Mouse (Mus musculus) thymus, postnatal 10 days (tissue): ENCODE data around the gene Caln1.

Source experiments
- DNase-seq, 2 experiments: peaks; one replicate each; pipeline ENCODE4 v3.0.0; 2021; ENCODE audit warnings: low spot score in 2 of 2

Caln1 gene

DNA sequence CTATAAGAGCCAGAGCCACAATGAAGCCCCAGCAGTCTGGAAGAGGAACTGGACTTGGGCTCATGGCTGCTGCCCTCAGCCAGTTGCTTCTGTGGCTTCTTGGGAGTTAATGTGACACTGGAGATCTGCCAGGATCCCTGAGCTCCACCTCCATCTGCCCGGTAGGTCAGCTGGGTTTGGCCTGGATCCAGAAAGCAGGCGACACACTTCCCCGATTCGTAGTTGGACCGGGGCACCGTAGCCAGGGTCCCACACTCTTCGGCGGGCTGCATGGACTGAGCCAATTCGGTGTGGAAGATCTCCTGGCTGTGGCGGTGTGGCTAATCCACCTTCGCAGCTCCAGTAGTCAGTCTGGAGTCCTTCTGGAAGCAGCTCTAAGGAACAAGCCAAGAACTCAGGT, at the start of gene Caln1:
Gene Caln1 (plus strand): TSS at position 219 of the 400 bp plus-strand sequence.
- DNase-seq = no peak

DNA sequence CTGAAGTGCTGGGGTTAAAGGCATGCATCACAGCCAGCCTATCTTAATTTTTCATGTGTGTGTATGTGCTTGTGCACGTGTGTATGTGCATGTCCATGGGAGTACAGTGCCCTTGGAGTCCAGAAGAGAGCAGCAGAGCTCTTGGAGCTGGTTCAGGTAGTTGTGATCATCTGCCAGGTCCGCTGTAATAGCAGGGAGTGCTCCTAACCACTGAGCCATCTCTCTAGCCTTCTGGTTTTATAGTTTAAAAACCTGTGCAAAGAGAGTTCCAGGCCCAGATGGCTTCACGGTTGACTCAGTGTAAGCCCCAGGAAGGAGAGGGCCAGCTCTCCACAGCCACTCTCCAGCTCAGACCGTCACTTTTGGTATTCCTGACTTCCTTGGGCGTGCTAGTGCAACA, 49.5 kb upstream of the Caln1 start:
- DNase-seq = no peak

DNA sequence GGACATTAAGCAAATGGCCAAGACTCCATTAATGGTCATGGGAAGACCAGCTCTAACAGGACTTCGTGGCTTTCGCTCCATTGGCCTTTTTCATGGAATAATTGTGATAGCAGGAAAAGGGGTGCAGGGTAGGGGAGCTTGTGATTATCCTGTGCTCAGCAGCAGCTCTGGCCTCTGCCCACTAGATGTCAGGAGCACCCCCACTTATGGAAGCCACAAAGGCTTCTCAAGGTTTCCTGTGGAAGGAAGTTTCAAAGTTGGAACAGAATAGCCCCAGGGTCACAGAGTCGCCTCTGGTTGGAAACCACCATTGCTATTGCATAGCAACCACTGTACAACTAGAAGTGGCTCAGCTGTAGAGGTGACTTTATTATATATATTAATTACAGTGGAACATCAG, 48.8 kb upstream of the Caln1 start:
- no peak for DNase-seq

DNA sequence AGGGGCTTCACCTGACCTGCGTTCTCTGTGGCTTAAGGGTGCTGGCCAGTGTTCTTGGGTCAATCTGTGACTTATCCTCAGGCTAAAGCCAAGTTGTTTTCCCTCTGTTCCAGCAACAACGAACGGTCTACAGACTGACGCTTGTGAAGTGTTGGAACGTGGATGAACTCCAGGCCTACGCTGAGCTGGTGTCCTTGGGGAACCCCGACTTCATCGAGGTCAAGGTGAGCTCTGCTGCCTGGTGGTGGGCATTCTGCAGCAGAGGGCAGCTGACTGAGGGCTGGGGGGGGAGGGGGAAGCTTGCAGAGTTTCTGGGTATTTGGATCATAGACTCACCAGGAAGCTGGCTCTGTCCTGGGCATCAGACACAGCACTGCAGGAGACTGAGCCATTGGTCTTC, 43.8 kb upstream of the Caln1 start:
- no peak for DNase-seq

DNA sequence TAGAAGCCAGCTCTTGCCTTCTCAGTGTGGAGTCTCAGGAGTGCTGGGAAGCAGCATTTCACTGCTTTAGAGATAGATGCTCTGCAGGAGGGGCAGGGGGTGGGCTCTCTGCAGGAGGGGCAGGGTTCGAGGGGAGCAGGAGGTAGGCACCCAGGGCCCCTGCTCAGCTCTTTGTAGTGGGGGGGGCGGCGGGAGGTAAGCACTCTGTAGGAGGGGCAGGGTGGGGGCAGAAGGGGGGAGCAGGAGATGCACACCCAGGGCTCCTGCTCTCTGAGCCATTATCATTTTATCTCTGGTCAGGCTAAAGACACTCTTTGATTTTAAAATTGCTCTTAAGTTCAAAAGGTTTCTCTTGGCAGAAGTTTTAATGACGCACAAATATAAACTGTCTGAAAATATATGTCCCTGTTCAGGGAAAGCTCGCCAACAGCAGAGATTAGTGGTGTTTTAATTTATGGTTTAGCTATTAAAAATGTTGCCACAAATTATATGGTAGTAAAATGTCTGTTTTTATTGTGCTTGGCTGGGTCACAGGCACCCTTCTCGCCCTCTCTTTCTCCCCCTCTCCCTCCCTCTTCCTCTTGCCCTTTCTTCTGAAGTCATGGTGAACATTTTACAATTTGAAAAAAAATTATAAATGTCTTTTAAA, 41.5 kb upstream of the Caln1 start:
- DNase-seq = no peak

DNA sequence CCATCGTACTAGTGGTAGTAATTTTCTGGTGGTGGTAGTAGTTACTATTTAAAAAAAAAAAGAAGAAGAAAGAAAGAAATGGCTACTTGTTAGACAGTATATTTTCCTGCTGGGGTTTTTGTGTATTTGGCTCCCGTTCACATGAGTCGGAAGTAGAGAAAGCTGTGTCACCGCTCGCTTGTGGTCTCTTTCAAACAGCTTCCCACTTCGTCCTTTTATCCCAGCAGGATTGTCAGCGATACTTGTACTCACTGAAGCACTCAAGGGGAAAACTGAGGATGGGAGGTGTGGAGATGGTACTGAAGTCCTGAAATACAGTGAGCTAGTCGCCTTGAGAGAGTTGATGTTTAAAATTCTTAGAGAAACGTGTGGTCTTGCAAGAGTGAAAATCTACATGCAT, 40.9 kb upstream of the Caln1 start:
- DNase-seq = no peak

DNA sequence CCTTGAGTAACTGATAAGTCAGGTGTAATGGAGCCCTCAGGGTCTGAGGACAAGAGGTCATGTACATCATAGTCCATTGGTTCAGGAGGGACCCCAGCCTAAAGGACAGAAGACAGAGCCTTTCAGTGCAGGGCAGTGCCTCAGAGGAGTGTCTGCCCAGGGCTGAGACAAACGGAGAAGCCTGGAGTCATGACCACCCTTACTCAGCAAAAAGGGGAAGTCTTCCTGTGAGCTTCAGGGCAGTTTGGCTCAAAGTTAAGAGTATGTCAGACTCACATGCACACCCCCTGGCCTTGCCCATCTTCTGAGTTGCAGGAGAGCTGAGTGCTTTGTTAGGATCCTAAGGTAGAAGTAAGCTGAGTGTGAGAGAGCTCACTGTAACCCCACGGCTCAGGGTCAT, 39.4 kb upstream of the Caln1 start:
- DNase-seq = no peak

DNA sequence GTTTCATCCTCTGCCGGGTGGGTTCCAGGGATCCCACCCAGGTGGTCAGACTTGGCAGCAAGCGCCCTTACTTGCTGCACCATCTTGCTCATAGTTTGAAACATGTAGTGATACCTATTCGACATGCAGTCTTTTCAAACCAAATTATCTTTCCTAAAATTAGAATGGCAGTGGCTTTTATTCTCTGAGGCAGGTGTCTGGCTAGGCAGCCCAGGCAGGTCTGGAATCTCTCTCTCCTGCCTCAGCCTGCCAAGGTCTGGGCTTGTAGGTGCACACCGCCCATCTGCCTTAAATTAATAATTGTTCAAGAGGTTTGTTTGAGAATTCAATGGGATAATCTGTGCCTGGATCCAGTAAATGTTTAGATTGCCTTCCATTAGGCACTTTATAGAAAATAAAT, 38.5 kb upstream of the Caln1 start:
- DNase-seq = no peak

DNA sequence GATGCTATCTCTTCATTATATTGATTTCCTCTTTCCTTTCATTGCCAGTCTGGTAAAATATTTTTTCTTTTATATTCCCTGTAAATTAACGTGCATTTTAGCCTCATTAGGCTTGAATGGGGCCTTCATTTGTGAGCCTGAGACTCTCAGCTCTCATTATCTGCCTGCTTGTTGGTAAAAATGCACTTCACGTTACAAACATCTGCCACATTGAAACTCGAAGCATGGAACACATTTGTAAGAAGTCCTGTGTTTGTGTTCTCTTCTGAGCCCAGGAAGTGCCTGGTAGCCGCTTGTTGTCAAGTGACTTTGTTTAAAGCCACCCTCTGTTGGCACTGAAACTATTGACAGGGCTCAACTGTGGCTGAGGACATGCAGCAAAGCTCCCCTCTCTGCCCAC, 38.0 kb upstream of the Caln1 start:
- DNase-seq = no peak

DNA sequence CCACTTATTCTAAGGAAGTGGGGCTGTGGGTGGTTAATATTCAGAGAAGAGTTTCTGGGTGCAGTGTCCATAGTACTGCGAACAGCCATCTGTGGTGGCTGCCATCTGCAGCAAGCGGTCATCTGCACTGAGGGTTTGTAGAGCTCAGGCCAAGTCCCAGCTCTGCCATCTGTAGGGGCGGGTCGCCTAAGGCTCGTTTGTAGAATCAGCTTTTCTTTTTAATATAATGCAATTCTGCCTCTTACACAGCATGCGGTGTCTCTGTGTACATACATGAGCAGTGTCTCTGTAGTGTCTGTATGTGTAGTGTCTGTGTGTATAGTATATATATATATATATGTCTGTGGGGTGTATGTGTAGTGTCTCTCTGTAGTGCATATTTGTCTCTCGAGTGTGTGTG, 35.7 kb upstream of the Caln1 start:
- DNase-seq = no peak

DNA sequence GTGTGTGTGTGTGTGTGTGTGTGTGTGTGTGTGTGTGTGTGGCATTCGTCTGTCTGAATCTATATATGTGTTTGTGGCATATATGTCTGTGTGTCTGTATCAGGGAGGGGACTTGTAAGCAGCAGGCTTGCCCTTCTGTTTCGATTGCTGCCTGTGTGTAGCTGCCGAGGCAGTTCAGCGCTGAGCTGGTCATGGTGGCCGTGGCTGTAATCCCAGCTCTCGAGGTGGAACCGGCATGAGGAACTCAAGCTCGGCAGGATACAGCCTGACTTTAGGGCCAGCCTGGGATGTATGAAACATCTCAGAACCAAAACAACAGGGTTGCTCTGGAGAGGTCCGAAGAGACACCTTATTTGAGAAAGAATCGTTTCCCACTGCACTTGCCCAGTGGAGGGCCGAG, 35.3 kb upstream of the Caln1 start:
- no peak for DNase-seq

DNA sequence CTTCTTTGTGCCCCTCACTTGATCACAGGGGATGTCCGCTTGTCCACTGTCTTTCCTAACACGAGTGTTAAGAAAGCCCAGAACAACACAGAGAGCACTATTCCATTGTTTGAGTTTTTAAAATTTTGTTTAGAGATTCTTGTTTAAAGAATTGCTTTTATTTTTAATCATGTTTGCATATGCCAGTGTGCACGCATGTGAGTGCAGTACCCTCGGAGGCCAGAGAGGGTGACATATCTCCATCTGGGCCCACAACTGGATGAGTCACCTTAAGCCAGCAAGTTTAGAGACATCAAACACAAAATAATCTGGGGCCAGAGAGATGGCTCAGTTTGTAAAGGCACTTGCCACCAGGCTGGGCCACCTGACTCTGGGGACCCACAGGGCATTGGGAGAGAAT, 33.8 kb upstream of the Caln1 start:
- DNase-seq = no peak

DNA sequence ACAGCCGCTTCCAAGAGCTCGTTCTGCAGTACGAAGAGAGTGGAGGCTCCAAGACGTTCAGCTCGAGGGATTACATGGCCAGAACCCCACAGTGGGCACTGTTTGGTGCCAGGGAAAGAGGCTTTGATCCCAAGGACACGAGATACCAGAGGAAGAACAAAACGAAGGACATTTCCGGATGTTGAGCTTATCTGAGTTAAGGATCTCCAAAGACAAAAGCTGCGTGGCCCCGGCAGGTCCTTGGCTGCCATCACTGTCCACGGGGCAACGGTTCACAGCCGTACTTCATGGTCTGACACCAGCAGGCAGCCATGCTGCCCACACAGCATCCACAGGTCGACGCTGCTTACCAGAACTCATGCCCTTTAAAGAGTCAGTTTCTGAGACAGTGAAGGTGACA, 28.6 kb upstream of the Caln1 start:
- DNase-seq = no peak

DNA sequence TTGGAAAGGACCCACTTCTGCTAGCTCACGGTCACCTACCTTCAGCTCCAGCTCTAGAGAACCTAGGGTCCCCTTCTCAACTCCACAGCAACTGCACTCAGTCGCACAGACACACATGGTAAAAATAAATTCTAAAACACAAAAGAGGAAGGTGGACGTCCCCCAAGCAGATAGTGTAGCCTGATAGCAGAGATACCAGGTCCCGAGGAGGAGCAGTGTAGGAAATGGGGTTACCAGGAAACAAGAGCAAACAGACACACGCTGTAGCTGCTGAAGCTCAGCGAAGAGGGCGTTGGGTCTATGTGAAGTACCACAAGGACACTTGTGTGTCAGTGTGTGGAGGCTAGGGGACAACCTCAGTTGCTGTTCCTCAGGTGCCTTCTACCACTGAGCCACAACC, 24.3 kb upstream of the Caln1 start:
- no peak for DNase-seq

DNA sequence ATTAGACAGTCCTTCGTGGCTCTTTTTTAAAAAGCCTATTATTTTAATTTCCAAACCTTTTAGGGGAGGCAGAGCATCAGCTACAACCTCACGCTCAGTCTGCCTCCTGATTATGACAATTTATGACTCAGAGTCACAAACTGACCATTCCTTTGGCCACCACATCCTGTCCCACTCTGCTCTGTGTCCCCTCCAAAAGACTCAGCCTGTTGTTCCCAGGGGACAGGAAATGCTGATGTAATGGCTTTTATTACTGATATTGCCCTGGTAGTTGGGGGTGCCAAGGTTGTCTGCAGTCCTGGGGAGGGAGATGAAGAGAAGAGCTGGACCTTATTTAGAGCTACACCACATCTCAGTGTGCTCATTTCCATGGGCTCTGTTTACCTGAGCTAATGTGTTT, 23.4 kb upstream of the Caln1 start:
- DNase-seq = no peak

DNA sequence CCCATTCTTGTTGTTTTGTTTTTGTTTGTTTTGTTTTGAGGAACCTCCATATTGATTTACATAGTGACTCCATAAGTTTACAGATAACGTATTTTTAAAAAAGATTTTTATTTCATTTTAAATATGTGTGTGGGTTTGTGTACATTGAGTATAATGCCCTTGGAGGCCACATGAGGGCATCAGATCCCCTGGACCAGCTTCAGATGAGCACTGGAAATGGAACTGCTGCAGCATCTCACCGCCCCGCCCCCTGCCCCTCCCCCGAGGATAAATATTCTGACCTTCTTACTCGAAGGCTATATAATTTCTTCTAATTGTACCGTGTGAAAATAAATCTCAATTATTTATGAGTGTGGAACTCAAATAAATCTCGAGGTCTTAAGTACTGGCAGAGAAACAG, 14.0 kb upstream of the Caln1 start:
- no peak for DNase-seq

DNA sequence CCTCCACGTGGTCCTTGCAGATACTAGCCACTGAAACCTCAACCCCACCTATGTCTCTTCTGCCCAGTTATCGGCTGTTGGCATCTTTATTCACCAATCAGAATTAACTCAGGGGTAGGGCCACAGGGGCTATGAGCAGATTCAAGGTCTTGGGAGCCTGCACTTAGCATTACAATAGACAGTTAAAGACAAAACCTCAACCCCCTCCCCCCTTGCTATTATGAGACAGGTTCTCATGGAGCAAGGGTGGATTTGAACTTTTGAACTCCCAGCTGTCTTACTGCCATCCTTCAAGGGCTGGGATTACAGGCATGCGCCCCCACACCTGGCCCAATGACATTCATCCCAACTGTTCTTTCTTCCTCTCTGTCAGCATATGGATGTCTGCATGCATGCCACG, 6.1 kb upstream of the Caln1 start:
- DNase-seq = no peak

DNA sequence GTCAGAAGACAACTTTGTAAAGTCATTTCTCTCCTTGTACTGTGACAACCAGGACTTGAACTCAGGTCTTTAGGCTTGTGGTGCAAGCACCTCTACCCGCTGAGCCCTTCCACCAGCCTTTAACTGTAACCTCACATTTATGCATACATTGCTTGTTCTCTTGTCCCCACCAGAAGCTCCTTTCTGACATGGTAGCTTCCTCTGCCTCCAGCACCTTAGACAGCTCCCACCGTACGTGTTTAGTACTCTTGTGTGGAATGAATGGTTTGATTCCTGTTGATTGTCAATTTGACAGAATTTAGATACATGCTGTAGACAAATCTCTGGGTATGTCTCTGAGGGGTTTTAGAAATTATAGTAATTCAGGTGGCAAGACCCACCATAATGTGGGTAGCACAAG, 5.5 kb upstream of the Caln1 start:
- DNase-seq = no peak

DNA sequence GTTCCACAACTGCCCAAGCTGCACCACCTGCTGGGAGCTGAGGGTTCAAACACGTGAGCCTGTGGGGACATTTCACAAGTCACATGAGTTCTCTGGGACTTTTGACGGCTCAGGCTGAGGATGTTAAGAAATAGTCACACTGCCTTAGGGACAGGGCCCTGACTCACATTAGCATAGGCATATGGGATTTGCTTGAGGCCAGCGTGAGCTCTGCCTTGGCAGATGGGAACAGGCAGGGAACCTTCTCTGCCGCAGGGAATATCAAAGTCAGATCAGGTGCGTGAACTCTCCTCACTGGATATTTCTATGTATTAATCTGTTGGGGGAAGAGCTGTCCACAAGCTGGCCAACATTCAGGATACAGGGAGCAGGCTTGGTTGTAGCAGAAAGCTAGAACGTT, 1.0 kb upstream of the Caln1 start:
- DNase-seq = no peak

DNA sequence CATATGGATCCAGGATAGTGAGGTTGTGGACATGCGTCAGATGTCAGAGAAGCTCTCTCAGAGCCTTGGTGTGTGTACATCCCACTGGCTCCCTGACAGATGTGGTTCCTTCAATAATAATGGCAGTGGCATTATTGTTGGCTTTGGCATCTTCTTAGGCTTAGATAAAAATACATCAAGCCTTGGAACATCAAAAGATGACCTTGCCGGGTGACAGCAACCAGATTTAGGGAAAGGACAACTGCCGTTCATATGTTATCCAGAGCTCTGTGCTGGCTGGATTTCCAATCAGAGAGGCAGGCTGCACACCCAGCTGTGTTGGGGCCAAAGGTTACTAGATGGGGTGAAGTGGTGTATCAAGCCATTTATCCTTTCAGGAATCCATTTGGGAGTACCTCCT, 6.2 kb downstream of the Caln1 start:
- DNase-seq = no peak

DNA sequence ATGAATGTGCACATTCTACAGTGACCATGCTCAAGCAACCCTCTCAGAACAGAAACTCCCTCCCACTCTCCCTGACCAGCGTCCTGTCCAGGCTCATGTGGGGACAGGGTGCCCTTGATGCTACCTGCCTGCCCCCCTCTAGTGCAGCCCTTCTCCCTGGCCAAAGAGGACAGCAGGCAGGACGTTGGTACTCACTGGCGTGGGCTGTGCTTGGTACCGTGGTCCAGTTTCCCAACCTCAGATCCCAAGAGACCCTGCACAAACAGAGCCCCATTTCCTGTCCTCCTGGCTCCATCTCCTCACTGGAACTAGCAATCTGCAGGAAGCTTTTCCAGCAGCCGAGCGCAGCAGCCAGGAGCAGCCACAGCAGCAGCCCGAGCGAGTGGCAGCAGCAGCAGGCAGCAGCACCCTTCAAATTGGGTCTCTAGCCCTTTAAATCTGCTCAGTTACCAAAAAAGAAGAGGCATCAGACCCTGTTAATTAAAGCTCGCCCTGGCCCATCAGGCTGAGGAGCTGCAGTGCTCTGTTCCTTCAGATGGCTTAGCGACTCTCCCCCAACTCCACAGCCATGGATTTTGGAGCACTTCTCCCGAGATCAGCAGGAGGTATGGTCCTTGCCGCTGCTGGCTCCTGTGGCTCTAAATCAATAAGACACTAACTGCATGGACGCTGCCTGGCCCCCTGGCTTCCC, 15.1 kb downstream of the Caln1 start, which contains the start of gene A330070K13Rik:
Gene A330070K13Rik (minus strand): TSS at position 410 of the 691 bp plus-strand sequence.
- no peak for DNase-seq

DNA sequence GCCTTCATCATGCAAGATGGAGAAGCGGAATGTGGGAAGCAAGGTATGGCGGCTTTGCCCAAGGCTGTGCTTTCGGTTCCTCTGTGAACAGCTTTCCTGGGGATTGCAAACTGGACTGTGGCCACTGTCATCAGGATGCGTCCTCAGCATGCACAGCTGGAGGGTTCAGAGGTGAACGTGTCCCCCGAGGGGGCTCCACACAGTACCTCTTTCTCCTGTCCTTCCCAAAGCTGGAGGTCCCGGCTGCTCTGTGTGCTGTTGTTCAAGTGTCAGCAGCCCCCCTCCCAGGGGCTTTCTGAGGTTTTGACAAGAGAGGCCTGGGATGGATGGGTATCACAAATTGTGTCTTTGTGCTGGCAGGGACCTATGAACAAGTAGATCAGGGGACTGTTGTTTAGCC, 17.2 kb downstream of the Caln1 start:
- no peak for DNase-seq

DNA sequence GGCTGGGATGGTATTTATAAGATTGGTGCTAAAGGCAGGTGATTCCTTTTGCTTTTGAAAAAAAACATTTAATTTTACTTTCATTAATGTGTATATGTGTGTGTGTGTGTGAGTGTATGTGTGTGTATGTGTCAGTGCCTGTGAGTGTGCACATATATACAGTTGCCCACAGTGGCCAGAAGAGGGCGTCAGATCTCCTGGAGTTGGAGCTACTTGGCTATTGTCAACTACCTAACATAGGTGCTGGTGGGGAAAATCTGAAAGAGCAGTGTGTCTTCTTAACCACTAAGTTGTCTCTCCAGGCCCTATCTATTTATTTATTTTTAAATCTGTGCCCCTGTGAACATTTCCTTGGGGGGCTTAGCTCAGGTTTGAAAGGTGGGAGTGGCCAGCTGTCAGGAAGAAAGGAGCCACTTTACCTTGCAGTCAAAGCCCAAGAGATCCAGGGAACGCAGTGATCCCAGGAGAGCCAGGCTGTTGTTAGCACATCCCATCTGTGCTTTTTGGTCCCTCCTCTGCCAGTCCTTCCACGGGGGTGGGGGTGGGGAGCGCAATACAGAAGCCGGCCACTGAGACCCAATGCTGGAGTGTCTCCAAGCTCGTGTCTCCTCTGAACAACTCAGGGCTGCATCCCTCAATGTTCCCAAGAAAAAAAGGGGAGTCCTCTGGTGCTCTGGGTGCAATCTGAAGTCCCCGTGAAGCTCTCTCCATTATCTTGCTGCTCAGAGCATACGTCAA, 24.5 kb downstream of the Caln1 start:
- no peak for DNase-seq
